Mouse (Mus musculus) macrophage (primary cell): ENCODE measurements at regions not wholly inside any gene's neighbourhood (a gene's known extent, or its start where the extent isn't known, plus 50 kb on each side); places are given as distances from the start of the nearest gene placed in this dataset.

ENCODE experiments used
- H3K27ac ChIP-seq: fragments of 350-480 bp; formaldehyde crosslinking; 2 replicates; pipeline ENCODE4 v1.9.0; 2021
- H3K36me3 ChIP-seq: fragments of 350-480 bp; formaldehyde crosslinking; 2 replicates; pipeline ENCODE4 v1.9.0; 2021; ENCODE audit errors: inconsistent target
- H3K4me3 ChIP-seq: fragments of 350-480 bp; formaldehyde crosslinking; 2 replicates; pipeline ENCODE4 v1.9.0; 2021; ENCODE audit errors: inconsistent target
- H3K79me2 ChIP-seq: fragments of 350-480 bp; formaldehyde crosslinking; 2 replicates; pipeline ENCODE4 v1.9.0; 2021; ENCODE audit errors: inconsistent target
- WGBS: methylation state at CpG from one replicate; pipeline ENCODE4 v1.1.7; 2026; ENCODE audit warnings: inconsistent platforms; ENCODE audit not compliant: missing documents; 5-methylcytosine and 5-hydroxymethylcytosine counted together

DNA sequence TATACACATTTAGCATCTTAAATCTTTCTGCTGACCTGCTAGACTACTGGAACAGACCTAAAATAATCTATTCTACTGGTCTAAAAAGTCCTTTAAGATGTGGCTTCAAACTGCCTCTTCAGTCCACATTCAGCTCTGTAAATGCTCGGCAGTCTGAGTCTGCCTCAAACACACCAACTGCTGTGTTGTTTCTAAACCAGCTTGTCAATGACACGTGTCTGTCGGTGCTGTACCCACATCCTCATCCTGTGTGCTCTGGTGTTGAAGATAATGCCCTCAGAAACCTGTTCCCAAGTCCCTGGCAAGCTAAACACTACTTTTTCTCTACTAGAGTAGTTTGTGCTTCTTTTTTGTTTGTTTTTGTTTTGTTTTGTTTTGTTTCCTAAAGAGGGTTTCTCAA is 58.9 kb upstream of the Mbnl1 start:
- Histone ChIP-seq H3K4me3 (no peak overlapping the region), H3K27ac (no peak overlapping the region)
- WGBS: 36% methylated on average over 3 of the region's 3 CpGs

GRCm38 (mm10) chr3:60417001-60417400 is 55.6 kb upstream of the Mbnl1 start:
- Histone ChIP-seq H3K27ac (no peak overlapping the region), H3K36me3 (no peaks in the 10 kb centered on the region), H3K4me3 (no peak overlapping the region), H3K79me2 (no peaks in the 10 kb centered on the region)
- WGBS: 92% methylated on average over 1 of the region's 1 CpGs

More for the DNA sequence above, 58.9 kb upstream of the Mbnl1 start:
- H3K36me3 ChIP-seq: no peaks in the 10 kb centered on the region
- no peaks in the 10 kb centered on the region for H3K79me2 ChIP-seq

- no peaks in the 10 kb centered on the region for H3K36me3 ChIP-seq
- no peak overlapping the region for H3K4me3 ChIP-seq
- H3K79me2 ChIP-seq: no peaks in the 10 kb centered on the region
- no peak overlapping the region for H3K27ac ChIP-seq
Observed at GRCm38 (mm10) chr3:60418652-60419051, 54.0 kb upstream of the Mbnl1 start.

- 92% methylated on average over 3 of the region's 3 CpGs for WGBS
- Histone ChIP-seq H3K79me2 (no peaks in the 10 kb centered on the region), H3K36me3 (no peaks in the 10 kb centered on the region), H3K4me3 (no peak overlapping the region), H3K27ac (no peak overlapping the region)
Observed at GRCm38 (mm10) chr3:60419216-60419615, 53.4 kb upstream of the Mbnl1 start.
